Mouse (Mus musculus) inflammation-experienced regulatory T-cells, adult 6 months (primary cell): ENCODE results near the gene Zc3h12d. TPM values are rescaled to one million over a fixed set of nuclear protein-coding genes. Genes with fewer than 3 reads are reported as not detected.

Experiments used
- ATAC-seq: one replicate; pipeline ENCODE4 v1.8.0; 2017
- polyA plus RNA-seq, 3 experiments: library from polyadenylated mRNA; unstranded; fragments of 100-300 nt; shearing (Covaris generic); gene quantifications; one replicate each; pipeline ENCODE4 v1.2.1; 2017

Gene Zc3h12d
- polyA plus RNA-seq, 3 experiments from 2014 or later: 36.9 to 59.8 (median 48.1) TPM

DNA sequence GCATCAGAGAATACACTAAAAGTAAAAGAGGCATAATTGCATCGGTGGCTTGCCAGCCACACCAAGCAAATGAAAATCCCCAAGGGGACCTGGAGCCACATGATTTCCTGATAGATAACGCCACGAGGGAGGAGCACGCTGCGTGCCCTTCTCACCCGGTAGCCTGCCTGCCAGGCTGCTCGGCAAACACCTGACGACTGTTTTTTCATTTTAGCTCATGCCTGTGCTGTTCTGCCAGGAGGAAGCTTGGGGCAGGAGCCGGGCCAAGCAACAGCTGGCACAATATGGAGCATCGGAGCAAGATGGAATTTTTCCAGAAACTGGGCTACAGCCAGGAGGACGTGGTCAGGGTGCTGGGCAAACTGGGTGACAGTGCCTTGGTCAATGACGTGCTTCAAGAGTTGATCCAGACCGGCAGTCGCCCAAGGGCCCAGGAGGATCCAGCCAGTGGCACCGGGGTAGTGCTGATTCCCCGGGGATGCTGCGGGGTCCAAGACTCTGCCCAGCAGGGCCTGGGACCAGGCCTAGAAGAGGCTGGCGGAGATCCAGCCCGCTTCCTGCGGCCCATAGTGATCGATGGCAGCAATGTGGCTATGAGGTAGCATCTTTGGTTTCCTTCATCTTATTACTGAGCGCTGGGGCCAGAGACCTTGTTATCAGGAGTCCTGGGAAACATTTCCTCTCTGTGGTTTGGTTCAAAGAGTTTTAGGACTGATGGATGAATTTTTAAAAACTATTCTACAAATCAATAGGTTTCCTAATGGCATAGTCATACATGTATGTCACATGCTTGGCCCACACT, 7.5 kb downstream of the Zc3h12d start:
- ATAC-seq: peak; percentile 51

DNA sequence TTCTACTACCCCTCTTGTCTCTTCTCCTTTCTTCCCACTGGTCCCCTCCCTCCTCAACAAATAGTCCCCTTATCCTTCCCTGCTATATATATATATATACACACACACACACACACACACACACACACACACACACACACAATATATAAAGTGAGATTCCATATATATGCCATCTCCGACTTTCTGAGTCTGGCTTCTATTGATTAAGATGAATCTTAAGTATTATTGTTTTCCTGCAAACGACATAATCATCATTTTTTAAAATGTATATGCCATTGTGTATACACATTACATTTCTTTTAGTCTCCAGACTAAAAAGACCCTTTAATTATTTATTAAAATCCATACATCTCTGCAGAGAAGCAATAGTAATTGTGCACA, 8.1 kb downstream of the Zc3h12d start:
- ATAC-seq: no peak

DNA sequence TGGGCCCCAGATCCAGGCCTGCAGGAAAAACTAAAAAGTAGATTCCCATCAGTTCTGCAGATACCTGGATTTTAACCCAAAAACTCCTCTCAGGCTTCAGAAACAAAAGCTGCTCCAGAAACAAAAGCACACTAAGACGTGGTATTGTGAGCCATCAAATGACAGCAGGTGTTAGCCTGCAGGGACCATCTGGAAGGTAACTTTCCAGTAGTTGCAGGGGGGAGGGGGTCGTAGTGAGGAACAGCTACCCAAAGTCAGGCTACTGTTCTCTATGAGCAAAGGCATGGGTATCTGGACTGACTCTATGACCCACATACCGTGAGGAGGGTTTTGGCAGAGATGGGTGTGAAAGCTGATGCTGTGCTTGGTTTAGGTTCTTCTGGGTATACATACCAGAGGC, 8.5 kb downstream of the Zc3h12d start:
- no peak for ATAC-seq

DNA sequence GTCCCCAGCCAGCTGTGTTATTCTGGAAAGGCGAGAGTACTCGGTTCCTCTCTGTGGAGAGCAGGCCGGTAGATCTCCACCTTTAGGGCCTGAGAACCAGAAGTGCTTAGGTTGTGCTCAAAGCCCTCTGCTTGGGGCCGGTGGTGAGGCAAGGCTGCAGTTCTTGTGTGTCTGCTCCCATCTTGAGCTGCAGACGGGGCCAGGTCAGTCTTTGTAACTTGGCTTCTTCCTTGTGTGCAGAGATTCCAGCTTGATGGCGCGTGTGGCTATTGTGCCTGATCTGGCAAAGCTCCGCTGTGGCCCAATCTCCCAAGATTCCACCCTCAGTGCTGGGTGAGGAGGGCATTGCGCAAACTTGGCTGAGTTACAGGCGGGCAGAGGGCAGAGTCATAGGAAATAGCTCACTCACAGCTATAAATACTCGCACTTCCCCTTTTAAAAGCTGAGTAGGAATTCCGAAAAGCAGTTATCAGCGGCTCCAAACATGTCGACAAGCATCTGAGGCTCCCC, 9.4 kb downstream of the Zc3h12d start:
- no peak for ATAC-seq

DNA sequence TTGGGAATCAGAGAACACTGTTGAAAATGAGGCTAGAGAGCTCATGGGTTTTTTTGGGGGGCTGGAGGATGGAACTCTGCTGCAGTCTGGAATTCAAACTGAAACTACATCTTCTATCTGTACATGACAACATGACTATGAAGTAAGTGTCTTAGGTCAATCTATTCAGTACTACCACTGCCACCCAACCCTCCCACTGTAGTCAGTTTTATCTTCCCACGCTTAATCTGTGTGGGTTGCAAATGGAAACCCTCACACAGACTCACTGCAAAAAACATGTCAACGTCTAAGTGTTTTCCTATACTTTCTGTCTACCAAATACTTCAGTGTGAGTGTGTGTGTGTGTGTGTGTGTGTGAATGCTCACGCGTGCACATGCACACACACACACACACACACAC, 10.9 kb downstream of the Zc3h12d start:
- ATAC-seq: peak; percentile 14

DNA sequence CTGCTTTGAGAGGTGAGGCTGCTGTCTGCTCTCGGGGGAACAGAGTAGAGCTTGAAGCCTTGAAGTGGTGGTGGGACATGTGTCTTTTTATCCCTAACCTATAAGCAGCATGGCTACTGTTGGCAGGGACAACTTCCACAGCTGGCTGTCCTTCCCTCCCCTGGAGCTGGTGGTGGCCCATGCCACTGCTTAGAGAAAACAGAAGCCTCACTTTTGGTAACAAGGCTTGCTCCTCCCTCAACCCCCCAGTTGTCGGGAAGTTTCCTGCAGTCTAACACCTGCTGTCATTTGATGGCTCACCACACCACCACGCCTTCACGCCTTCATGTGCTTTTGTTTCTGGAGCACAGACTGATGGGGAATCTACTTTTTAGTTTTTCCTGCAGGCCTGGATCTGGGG, 11.9 kb downstream of the Zc3h12d start:
- peak; percentile 26 for ATAC-seq

DNA sequence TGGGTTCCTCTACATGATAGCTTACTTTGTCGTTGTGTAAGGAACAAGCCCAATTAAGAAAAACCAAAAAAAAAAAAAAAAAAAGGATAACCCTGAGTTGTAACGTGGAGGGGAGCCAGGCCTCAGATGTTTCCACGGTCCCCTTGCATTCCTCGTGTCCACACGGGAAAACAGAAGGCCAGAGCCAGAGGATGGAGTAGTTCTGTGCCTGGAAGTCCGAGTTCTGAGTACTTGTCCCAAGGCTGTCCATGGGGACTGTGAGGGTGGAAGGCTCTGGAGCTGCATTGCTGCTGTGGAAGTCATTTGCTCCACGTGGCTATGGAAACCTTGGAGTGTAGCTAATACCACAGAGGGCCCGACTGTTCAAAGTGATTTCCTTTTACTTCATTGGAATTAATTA, 12.9 kb downstream of the Zc3h12d start:
- no peak for ATAC-seq

DNA sequence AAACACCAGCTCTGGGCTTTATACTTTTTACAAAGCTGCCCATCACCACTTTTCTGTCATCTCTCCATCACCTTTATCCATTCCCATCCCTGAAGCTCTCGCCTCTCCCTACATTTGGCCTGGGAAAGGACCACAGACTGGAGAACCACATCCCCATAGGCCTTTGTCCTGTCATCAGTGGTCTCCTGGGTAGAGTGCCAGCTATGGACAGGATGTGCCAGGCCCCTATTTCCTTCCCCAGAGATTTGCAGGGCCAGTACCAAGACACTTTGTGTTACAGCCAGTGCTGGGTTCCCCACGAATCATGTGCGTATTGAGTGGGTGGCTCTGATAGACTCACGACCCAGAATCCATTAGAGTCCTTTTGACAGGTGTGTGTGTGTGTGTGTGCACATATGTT, 13.7 kb downstream of the Zc3h12d start:
- ATAC-seq: peak; percentile 16

DNA sequence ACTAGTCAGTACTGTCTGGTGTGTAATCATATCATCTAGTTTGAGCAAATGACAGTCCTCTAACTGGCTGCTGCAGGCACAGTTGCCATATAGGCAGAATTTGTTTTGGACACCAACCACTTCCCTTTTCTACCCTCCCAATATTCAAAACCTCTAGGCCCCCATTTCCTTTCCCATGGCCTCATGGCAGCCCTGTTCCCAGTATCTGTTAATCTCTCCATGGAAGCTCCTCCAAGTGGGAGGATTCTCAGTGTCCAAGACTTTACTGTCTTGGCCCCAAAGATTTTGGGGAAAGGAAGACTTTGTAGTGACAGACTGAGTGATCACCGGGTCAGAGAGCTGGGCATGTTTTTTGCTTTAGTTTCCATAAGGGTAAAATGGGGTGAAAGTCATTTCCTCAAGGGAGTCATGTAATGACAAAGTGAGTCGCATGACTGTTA, 14.9 kb downstream of the Zc3h12d start:
- ATAC-seq: peak; percentile 22

DNA sequence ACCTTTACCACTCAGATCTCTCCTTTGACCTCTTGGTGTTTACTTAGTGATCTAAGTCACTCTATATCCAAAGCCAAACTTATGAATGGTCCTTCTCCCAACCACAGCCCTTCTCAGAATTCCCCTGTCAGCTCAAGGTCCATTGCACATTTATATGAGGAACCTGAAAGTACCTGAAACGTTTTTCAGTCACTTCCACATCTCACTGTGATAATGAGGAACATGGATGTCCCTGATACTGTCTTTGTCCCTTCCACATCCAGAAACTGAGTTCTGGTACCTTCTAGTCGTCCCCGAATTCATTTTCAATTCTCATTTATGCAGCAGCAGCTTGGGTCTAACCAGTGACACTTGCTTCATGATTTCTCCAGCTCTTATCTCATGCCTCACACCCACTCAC, 19.6 kb downstream of the Zc3h12d start:
- no peak for ATAC-seq

DNA sequence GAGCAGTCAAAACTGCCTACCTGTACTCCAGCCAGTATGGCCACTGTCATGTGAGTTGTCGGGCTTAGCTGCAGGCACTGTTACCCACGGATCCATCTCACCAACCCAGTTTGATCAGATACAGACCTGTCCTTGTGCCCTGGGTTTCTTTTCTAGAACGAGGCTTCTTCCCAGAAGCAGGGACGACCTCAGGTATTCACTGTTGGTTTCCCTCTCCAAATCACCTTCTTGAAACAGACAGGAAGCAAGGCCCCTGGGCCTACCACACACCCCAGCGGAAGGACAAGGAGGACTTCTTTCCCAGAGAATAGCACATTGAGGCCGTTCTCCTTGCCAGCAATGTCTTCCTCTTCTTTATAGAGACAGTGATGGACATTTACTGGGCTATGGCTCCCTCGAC, 28.2 kb downstream of the Zc3h12d start:
- no peak for ATAC-seq

DNA sequence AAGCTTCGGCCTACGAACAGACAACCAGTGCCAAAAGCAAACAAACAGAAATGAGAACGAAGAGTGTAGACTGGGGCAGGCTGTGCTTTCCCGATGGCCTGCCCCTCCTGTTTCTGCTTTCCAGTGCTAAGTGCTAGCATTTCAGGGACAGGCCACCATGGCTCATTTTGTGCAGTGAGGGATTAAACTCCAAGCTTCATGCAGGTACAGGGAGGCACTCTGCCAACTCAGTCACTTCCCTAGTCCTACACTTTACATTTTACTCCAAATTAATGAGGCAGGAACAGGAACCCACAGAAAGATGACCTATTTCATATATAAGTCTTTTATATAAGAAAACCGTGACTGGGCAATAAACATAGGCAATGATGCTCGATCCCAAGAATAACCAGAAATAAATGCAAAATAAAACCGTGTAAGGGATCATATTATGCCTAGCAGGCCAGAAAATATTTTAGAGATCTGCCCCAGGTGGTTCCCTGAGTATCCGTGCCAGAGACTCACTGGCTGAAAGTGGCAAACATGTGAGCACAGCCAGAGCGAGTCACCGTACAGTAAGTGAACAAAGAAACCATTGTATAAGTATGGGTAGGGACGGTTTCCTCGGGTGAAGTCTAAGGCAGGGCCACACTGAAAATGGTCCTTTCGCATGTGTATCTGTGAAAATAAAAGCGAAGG, 29.1 kb downstream of the Zc3h12d start:
- ATAC-seq: no peak

DNA sequence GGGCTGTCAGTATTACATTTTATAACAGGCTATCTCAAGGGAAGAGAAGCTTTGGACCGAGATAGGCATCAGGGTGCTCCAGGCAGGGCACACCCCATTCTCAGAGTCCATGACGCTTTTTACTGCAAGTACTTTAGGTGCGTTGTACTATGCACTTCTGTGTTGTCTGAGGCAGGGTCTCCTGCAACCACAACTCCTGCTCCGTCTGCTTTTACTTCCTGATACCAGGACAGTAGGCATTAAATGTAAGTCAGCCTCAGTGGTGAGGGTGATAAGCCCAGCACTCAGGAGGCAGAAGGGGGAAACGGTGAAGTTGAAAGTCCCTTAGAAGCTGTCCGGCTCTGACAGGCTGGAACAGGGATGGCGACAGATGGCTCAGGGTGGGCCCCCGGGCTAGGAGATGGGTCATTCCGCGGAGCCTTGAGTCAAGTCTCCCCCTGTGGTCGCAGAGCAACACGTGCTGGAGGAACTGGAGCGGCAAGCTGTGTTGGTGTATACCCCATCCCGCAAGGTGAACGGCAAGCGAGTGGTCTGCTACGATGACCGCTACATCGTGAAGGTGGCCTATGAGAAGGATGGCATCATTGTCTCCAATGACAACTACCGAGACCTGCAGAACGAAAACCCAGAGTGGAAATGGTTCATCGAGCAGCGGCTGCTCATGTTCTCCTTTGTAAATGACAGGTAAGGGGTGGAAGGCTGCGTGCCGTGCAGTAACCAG, 29.8 kb downstream of the Zc3h12d start:
- no peak for ATAC-seq

DNA sequence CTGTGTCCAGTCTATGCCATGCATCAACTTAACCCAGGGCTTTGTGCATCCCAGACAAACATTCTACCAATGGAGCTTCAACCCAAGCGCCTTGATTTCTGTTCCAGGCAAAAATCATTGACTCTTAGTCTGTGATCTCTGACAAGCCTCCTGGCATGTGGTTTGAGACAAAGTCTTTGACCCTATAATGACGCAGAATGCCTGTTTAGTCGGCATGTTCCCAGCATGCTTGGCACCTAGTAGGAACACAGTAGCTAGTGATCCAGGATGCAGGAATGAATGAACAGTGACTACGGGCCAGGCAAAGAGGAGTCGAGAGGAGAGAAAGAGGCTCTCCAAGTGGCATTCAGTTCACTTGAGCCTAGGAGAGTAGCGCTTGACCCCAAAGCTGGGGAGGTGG, 31.1 kb downstream of the Zc3h12d start:
- ATAC-seq: no peak

DNA sequence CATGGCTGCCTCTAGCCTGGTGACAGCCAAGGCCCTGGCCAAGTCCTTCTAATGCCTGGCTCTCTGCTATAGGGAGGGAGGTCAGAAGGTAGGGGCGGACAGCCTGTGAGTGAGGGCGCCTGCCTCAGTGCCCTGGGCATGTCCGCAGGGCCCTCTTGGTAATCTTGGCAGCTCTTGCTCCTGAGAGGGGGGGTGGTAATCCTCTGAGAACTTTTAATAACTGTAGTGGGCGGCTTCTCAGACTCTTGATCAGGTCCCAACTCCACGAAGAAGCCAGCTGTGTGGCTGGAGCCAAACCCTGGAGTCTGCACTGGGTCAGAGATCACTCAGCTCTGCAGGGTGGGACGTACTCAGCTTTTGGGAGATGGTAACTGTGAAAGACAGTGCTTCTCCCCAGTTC, 31.9 kb downstream of the Zc3h12d start:
- no peak for ATAC-seq

DNA sequence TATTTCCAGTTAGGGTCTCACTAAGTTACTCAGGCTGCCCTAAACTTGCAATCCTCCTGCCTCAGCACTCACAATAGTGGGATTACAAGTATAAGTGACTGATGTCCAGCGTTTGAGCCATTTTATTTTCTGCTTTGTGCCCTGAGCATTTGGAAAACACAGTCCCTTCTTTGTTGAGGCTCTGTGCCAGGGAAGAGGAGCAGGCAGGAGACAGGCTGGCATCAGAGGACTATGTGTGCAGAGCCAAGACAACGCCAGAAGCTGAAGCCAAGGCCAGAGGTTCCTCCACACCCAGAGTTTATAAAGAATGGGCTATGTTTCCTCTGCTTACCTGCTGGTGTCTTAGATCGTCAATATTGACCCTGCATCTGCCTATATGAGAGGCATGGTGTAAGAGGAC, 32.5 kb downstream of the Zc3h12d start:
- ATAC-seq: no peak

DNA sequence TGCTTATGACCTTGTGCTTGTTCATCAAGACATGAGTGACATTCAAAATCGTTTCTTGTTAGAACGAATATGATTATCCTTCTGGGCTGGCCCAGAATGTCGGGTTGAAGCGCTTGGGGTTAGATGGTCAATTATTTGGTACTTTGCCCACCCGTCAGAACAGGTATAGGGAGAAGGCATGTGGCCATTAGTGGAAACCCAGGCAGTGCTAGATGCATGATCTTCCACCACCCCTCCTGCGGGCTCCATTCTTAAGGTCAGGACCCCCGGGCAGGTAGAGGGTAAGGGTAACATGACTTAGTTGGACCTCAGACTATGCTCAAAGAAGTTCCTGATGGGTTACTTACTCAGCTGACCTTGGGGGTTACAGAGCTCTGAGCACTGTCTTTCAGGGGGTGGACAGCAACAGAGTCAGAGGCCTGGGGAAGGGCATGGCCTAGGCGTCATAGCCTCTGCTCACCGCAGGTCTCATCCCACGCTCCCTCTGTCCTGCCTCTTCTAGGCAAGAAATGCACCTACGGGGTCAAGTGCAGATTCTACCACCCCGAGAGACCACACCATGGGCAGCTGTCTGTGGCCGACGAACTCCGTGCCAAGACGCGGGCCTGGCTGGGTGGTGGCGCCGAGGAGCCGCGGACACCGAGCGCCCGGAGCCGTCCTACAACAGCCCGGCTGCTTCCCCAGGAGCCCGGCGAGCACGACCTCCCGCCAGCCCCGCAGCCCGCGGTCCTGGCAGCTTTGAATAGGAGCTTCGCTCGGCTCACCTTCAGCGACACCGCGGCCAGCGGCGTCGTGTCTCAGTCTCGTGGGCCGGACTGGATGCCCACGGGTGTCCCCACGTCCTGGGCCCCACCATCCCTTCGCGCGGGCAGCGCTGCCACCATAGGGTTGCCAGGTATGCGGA, 34.7 kb downstream of the Zc3h12d start:
- no peak for ATAC-seq

DNA sequence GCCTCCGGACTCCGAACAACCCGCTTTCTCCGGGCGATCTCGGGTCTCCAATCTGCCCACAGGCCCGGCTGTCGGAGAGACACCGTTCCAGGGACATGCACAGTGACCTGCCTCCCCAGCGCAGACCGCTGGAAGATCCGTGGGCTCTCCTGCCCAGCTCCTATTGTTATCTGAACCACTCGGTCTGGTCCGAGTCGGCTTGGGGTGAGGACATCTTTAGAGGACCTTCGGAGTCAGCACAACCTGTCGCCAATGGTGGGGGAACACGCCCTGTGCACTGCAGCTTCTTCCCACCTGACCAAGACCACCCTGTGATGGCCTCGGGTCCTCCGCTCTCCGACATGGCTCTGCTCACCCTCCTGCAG, 35.4 kb downstream of the Zc3h12d start:
- ATAC-seq: no peak

DNA sequence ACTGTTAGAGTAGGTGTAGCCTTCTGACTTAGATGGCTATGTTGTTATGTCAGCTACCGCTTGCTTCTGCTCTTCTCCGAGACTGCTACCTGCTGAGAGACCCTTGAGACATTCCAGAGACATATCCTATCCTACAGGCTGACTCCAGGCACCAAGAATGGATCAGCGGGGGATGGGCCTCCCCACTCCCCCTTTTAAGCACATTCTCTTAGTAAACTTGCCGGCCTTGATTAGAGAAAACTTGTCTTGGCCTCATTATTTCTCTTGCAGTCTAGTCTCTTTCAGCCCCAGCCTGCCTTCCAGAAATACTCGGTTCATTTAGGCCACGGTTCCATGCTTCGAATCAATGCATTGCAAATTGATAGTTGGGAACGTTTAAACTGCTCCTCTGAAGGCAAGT, 37.5 kb downstream of the Zc3h12d start:
- ATAC-seq: no peak

DNA sequence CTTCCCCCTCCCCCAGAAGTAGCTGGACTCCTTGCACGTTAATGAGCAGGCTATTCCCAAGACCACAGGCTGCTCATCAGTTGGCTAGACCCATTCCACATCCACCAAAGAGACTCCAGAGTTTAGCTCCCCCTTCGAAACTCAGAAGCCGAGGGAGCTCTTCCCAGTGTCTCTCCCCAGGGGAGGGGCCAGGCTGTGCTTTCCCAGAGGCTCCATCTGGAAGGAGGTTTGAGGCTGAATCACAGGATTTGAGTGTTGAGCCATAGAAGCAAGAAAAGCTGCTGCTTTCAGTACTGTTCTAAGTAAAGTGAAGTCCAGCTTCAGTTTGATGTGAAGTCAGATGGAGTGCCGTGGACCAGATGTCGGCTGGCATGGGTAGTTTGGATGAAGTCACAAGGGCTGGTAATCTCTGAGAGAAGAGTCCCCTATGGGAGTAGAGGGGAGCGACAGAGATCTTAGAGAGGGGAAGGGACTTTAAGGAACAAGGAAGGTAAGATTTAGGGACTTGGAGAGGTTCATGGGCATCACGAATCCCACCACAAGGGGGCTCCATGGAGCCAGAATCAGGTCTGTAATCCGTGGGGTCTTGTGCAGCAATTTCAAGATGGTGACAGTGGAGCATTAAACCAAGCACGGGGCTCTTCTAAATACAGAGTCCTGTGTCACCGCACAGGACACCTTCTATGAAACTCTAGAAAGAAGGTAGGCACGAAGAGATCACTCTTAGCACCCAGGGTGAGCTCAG, 38.5 kb downstream of the Zc3h12d start:
- peak; percentile 63 for ATAC-seq

DNA sequence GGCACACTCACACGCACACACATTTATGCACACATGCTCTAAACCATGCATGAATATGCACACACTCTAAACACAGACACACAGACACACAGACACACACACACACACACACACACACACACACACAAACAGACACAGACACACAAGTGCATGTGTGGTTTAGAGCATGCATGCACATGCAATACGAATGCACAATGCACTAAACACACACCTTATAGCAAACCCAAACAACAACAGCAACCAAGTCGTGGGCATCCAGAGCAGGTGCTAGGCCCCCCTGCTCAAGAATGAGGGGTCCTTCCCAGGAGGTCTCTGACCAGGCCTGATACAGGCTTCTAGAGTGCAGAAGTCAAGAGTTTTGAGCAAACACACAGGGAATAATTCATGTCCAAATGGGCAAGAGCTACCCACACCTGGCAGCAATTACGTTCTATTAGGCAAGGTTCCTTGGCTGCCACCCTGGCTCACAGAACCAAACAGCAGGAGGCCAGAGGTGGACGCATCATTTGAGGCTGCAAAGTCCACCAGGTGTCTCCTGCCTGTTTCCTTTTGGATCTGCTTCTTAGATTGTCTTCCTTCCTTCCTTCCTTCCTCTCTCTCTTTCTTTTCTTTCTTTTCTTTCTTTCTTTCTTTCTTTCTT, 39.2 kb downstream of the Zc3h12d start:
- ATAC-seq: peak; percentile 19
